Mouse (Mus musculus) bone marrow, adult 2 months (tissue): Measurements from ENCODE around the gene Fes. TPM values are rescaled to one million over a fixed set of nuclear protein-coding genes. Genes with fewer than 3 reads are reported as not detected.
"Not testable (repeated sequence)": the region's sequence is repeated elsewhere in the genome, so short reads cannot be mapped to it uniquely, and the experiment has no call there.

Source experiments
- H3K27ac ChIP-seq: fragments of 200-500 bp; 2 replicates; pipeline ENCODE4 v1.5.1; 2012; ENCODE audit warnings: low read depth, mild to moderate bottlenecking, control low read depth, inconsistent platforms, low read length; ENCODE audit not compliant: control insufficient read depth, poor library complexity, insufficient read depth
- H3K4me1 ChIP-seq: fragments of 200-500 bp; 2 replicates; pipeline ENCODE4 v1.6.1; 2011; ENCODE audit warnings: low read length; ENCODE audit not compliant: control insufficient read depth, insufficient read depth
- H3K4me3 ChIP-seq: fragments of 200-500 bp; replicated peaks from 2 replicates; pipeline ENCODE3; 2011; ENCODE audit warnings: mild to moderate bottlenecking, low read depth, low read length, control low read depth; ENCODE audit not compliant: control insufficient read depth
- CTCF ChIP-seq: fragments of 200-500 bp; IDR thresholded peaks from 2 replicates; pipeline ENCODE4 v1.5.1; 2011; ENCODE audit warnings: low read length, control low read depth; ENCODE audit not compliant: control insufficient read depth, insufficient read depth
- POLR2A ChIP-seq: fragments of 200-500 bp; IDR thresholded peaks from 2 replicates; pipeline ENCODE4 v1.6.1; 2011; ENCODE audit warnings: low read depth, mild to moderate bottlenecking, control low read depth, low read length, borderline replicate concordance; ENCODE audit not compliant: control insufficient read depth
- WGBS: fragments of 180-500 bp; shearing (Covaris S2); methylation state at CpG from one replicate; pipeline ENCODE4 v1.1.7; 2018; 5-methylcytosine and 5-hydroxymethylcytosine counted together
- polyA plus RNA-seq: library from polyadenylated mRNA; stranded (reverse); fragments of >200 nt; gene quantifications from 2 replicates; pipeline ENCODE4 v1.2.4, GENCODE M21; 2011; ENCODE audit warnings: low replicate concordance; ENCODE audit not compliant: missing spikeins, insufficient read depth, insufficient read length

Gene Fes
- polyA plus RNA-seq, 1 experiment = 311 TPM

GRCm38 (mm10) chr7:80402651-80403321 is 15.0 kb upstream of the Fes start:
- peaks cover 6% of the 10 kb centered on the region for H3K4me1 ChIP-seq
- no peak for TF ChIP-seq CTCF
- peak; percentile 32; the same call in 1 of the 2 replicates for TF ChIP-seq POLR2A

GRCm38 (mm10) chr7:80401860-80402641 is 14.3 kb upstream of the Fes start:
- H3K4me1 ChIP-seq = peaks cover 6% of the 10 kb centered on the region
- under 1% methylated on average over 102 of the region's 102 CpGs for WGBS
- H3K27ac ChIP-seq = peak overlapping the region; percentile 97
- peak overlapping the region; percentile 68 for H3K4me3 ChIP-seq
- TF ChIP-seq POLR2A (no peak), CTCF (no peak)

More at GRCm38 (mm10) chr7:80402651-80403321, 15.0 kb upstream of the Fes start:
- WGBS = 8% methylated on average over 83 of the region's 92 CpGs
- H3K27ac ChIP-seq = peak overlapping the region; percentile 97
- peak overlapping the region; percentile 68 for H3K4me3 ChIP-seq

- TF ChIP-seq POLR2A = no peak
- no peak for TF ChIP-seq CTCF
- Histone ChIP-seq H3K4me3 (peak overlapping the region; percentile 68), H3K4me1 (peaks cover 6% of the 10 kb centered on the region), H3K27ac (peak overlapping the region; percentile 97)
- 20% methylated on average over 5 of the region's 5 CpGs for WGBS
Measured at GRCm38 (mm10) chr7:80401041-80401859, 13.5 kb upstream of the Fes start.

GRCm38 (mm10) chr7:80400571-80400970 is 12.8 kb upstream of the Fes start:
- TF ChIP-seq POLR2A = no peak
- no peak for TF ChIP-seq CTCF
- WGBS = 71% methylated on average over 6 of the region's 6 CpGs
- peak overlapping the region; percentile 2; the same call in 1 of the 2 replicates for H3K27ac ChIP-seq
- H3K4me3 ChIP-seq = peak overlapping the region; percentile 53
- H3K4me1 ChIP-seq = peaks cover 6% of the 10 kb centered on the region

GRCm38 (mm10) chr7:80400099-80400498 is 12.4 kb upstream of the Fes start:
- 45% methylated on average over 5 of the region's 5 CpGs for WGBS
- no peak for TF ChIP-seq POLR2A
- TF ChIP-seq CTCF = no peak
- Histone ChIP-seq H3K4me3 (no peak overlapping the region), H3K4me1 (peaks cover 6% of the 10 kb centered on the region), H3K27ac (no peak overlapping the region)

- H3K4me1 ChIP-seq = peaks cover 4% of the 10 kb centered on the region
- 85% methylated on average over 9 of the region's 9 CpGs for WGBS
- no peak overlapping the region for H3K4me3 ChIP-seq
- no peak overlapping the region for H3K27ac ChIP-seq
- no peak for TF ChIP-seq POLR2A
- TF ChIP-seq CTCF = no peak
Measured at GRCm38 (mm10) chr7:80398654-80399444, 11.1 kb upstream of the Fes start.

GRCm38 (mm10) chr7:80397986-80398385 is 10.2 kb upstream of the Fes start:
- WGBS = 92% methylated on average over 9 of the region's 9 CpGs
- Histone ChIP-seq H3K27ac (no peak overlapping the region), H3K4me1 (peaks cover 4% of the 10 kb centered on the region), H3K4me3 (no peak overlapping the region)
- TF ChIP-seq POLR2A (no peak), CTCF (no peak)

GRCm38 (mm10) chr7:80396427-80396826 is 8.7 kb upstream of the Fes start:
- WGBS = 71% methylated on average over 4 of the region's 4 CpGs
- not testable (repeated sequence) for H3K4me1 ChIP-seq, H3K27ac ChIP-seq, H3K4me3 ChIP-seq
